11 mouse cellular contexts compared by ENCODE assay signal in genomic region chr11:19966294-19966693, GRCm38 (mm10). TPM values are rescaled to one million over a fixed set of nuclear protein-coding genes. Genes with fewer than 3 reads are reported as not detected.
DNase-seq lines count a peak whose midpoint lies in the region; ATAC-seq lines count a peak whose summit lies in the region.
"Had no signal": no experiment of that assay in that cellular context is flagged by ENCODE, and none has a peak within 500 bp of the region (broad histone marks: within the 10 kb centered on the region; RNA-seq: fewer than 3 reads in every experiment).

No protein-coding gene starts in this region.

- H3K9me3 ChIP-seq in liver, embryonic 13.5 days (replicated peaks) = no peaks in the 10 kb centered on the region
- H3K9me3 ChIP-seq: forebrain, embryonic 13.5 days; hindbrain, embryonic 10.5 days; limb, embryonic 12.5 days; neural tube, embryonic 12.5 days had no signal

- intact Hi-C loops in heart, postnatal 10 days (cut with DNase I) = loop anchor here (2.0 kb wide), 1 partner anchor 19 kb away; no protein-coding TSS in a partner anchor

- no peak overlapping the region for H3K9ac ChIP-seq in liver, embryonic 13.5 days
- H3K9ac ChIP-seq: forebrain, embryonic 13.5 days; limb, embryonic 12.5 days; neural tube, embryonic 12.5 days had no signal

- no peak overlapping the region for H3K4me2 ChIP-seq in liver, embryonic 13.5 days
- H3K4me2 ChIP-seq: forebrain, embryonic 13.5 days; limb, embryonic 12.5 days; neural tube, embryonic 12.5 days had no signal

- peak overlapping the region; percentile 29 for H3K27ac ChIP-seq in liver, embryonic 13.5 days
- H3K27ac ChIP-seq: forebrain, embryonic 13.5 days; hindbrain, embryonic 10.5 days; limb, embryonic 12.5 days; neural tube, embryonic 12.5 days had no signal

- DNase-seq in ES-CJ7 (ENCODE audit: low read depth, low spot score) (peak; percentile 63), ZHBTc4 (ENCODE audit: low read depth, low spot score) (peak; percentile 68)
- peak; percentile 57 to 68 for DNase-seq in heart, postnatal 10 days
- DNase-seq in liver, embryonic 13.5 days = peak; percentile 11
- no peak for DNase-seq in right cerebral cortex, adult 18-20 months
- no peak for DNase-seq in right cerebral cortex, postnatal 36 days (ENCODE audit: low spot score in 2 of 2)
- DNase-seq in frontal cortex, postnatal 10 days (ENCODE audit: low spot score in 2 of 2) = no peak

- peaks cover 58% of the 10 kb centered on the region for H3K4me1 ChIP-seq in liver, embryonic 13.5 days (replicated peaks)

- H3K4me3 ChIP-seq in liver, embryonic 13.5 days (replicated peaks) = no peak overlapping the region
- H3K4me3 ChIP-seq: forebrain, embryonic 13.5 days; hindbrain, embryonic 10.5 days; limb, embryonic 12.5 days; neural tube, embryonic 12.5 days had no signal

- ATAC-seq in liver, embryonic 13.5 days (ENCODE audit: low read depth) = peak; percentile 70
- ATAC-seq: forebrain, embryonic 13.5 days had no signal

- WGBS in liver, embryonic 13.5 days (ENCODE audit: insufficient replicate concordance) = 38% methylated on average over 2 of the region's 2 CpGs

- no peaks in the 10 kb centered on the region for H3K36me3 ChIP-seq in liver, embryonic 13.5 days
- H3K36me3 ChIP-seq: neural tube, embryonic 12.5 days had no signal

- H3K27me3 ChIP-seq in liver, embryonic 13.5 days = no peaks in the 10 kb centered on the region
- H3K27me3 ChIP-seq: forebrain, embryonic 13.5 days; limb, embryonic 12.5 days; neural tube, embryonic 12.5 days had no signal

RNA-seq across cellular contexts. Expression of gene Spred2, which starts 42.1 kb away (rescaled TPM):
- total RNA-seq in heart, postnatal 10 days (2021) = 10 to 100 TPM; 28.4 to 33.4 TPM
- polyA plus RNA-seq in liver, embryonic 13.5 days (2015; fragmentation: Nextera tagmentation; extraction: Ambion mirVana) = 2.3 and 2.5 TPM in 2 replicates

Comparison
In these comparisons a context has a peak if more than half of its experiments do, and no peak if none do; other contexts are left out.
1. DNase-seq: peak in ES-CJ7 (single experiment), ZHBTc4 (single experiment), heart, postnatal 10 days (2 of 2) and liver, embryonic 13.5 days (single experiment); none in right cerebral cortex, adult 18-20 months (single experiment), right cerebral cortex, postnatal 36 days (0 of 2) and frontal cortex, postnatal 10 days (0 of 2).